Mouse (Mus musculus): Measurements from ENCODE around the gene Raly. TPM values are rescaled to one million over a fixed set of nuclear protein-coding genes. Genes with fewer than 3 reads are reported as not detected.

The Raly gene
- polyA plus RNA-seq, 1 experiment from 2014 or later, result 29.8 TPM

GRCm38 (mm10) chr2:154785284-154785683, 5.6 kb upstream of the Raly start:
- Histone ChIP-seq H3K9ac (no peak overlapping the region), H3K4me2 (no peak overlapping the region), H3K4me3 (no peak overlapping the region), H3K27ac (ENCODE audit: poor library complexity, severe bottlenecking) (no peak overlapping the region), H3K4me1 (replicated peaks) (peaks cover 14% of the 10 kb centered on the region; the same call in 1 of the 2 replicates), H3K9me3 (replicated peaks) (no peaks in the 10 kb centered on the region), H3K36me3 (no peaks in the 10 kb centered on the region), H3K27me3 (replicated peaks) (no peaks in the 10 kb centered on the region)
- WGBS, result 63% methylated on average over 3 of the region's 3 CpGs
- ATAC-seq (ENCODE audit: insufficient number of reproducible peaks, low FRiP score), result no peak

- WGBS, result 38% methylated on average over 3 of the region's 3 CpGs
- no peaks in the 10 kb centered on the region for H3K9me3 ChIP-seq (replicated peaks)
- H3K4me3 ChIP-seq, result no peak overlapping the region
- no peak overlapping the region for H3K9ac ChIP-seq
- H3K27me3 ChIP-seq (replicated peaks), result no peaks in the 10 kb centered on the region
- ATAC-seq (ENCODE audit: insufficient number of reproducible peaks, low FRiP score), result no peak
- no peak overlapping the region for H3K27ac ChIP-seq (ENCODE audit: poor library complexity, severe bottlenecking)
- H3K4me2 ChIP-seq, result no peak overlapping the region
- H3K36me3 ChIP-seq, result no peaks in the 10 kb centered on the region
- H3K4me1 ChIP-seq (replicated peaks), result peaks cover 14% of the 10 kb centered on the region; the same call in 1 of the 2 replicates
These were observed 4.7 kb upstream of the Raly start for GRCm38 (mm10) chr2:154786187-154786586.

GRCm38 (mm10) chr2:154786776-154787175, 4.1 kb upstream of the Raly start:
- no peak overlapping the region for H3K4me2 ChIP-seq
- H3K36me3 ChIP-seq, result no peaks in the 10 kb centered on the region
- H3K4me1 ChIP-seq (replicated peaks), result peaks cover 14% of the 10 kb centered on the region; the same call in 1 of the 2 replicates
- ATAC-seq (ENCODE audit: insufficient number of reproducible peaks, low FRiP score), result no peak
- no peaks in the 10 kb centered on the region for H3K9me3 ChIP-seq (replicated peaks)
- no peak overlapping the region for H3K9ac ChIP-seq
- 76% methylated on average over 11 of the region's 11 CpGs for whole genome bisulfite sequencing
- H3K4me3 ChIP-seq, result no peak overlapping the region
- no peak overlapping the region for H3K27ac ChIP-seq (ENCODE audit: poor library complexity, severe bottlenecking)
- no peaks in the 10 kb centered on the region for H3K27me3 ChIP-seq (replicated peaks)

- WGBS, result 61% methylated on average over 6 of the region's 6 CpGs
- Histone ChIP-seq H3K9me3 (replicated peaks) (no peaks in the 10 kb centered on the region), H3K4me1 (replicated peaks) (peaks cover 33% of the 10 kb centered on the region), H3K9ac (no peak overlapping the region), H3K27ac (ENCODE audit: poor library complexity, severe bottlenecking) (no peak overlapping the region), H3K27me3 (replicated peaks) (no peaks in the 10 kb centered on the region), H3K36me3 (no peaks in the 10 kb centered on the region), H3K4me3 (no peak overlapping the region), H3K4me2 (no peak overlapping the region)
- no peak for ATAC-seq (ENCODE audit: insufficient number of reproducible peaks, low FRiP score)
These were observed 1.5 kb upstream of the Raly start for GRCm38 (mm10) chr2:154789381-154789780.

GRCm38 (mm10) chr2:154789977-154790655, 780 bp upstream of the Raly start:
- no peak for ATAC-seq (ENCODE audit: insufficient number of reproducible peaks, low FRiP score)
- WGBS, result 7% methylated on average over 14 of the region's 14 CpGs
- Histone ChIP-seq H3K36me3 (no peaks in the 10 kb centered on the region), H3K27me3 (replicated peaks) (no peaks in the 10 kb centered on the region), H3K4me1 (replicated peaks) (peaks cover 39% of the 10 kb centered on the region), H3K27ac (ENCODE audit: poor library complexity, severe bottlenecking) (0 out of 2 replicates have a peak overlapping the region, but pooled peaks have one; percentile 36), H3K4me3 (peak overlapping the region; percentile 88), H3K9ac (no peak overlapping the region), H3K4me2 (peak overlapping the region; percentile 78), H3K9me3 (replicated peaks) (no peaks in the 10 kb centered on the region)

- Histone ChIP-seq H3K27ac (ENCODE audit: poor library complexity, severe bottlenecking) (peak overlapping the region; percentile 95), H3K9ac (peak overlapping the region; percentile 98), H3K9me3 (replicated peaks) (no peaks in the 10 kb centered on the region), H3K27me3 (replicated peaks) (no peaks in the 10 kb centered on the region), H3K4me3 (peak overlapping the region; percentile 88), H3K4me2 (peak overlapping the region; percentile 78), H3K36me3 (no peaks in the 10 kb centered on the region), H3K4me1 (replicated peaks) (peaks cover 51% of the 10 kb centered on the region)
- peak; percentile 58 for ATAC-seq (ENCODE audit: insufficient number of reproducible peaks, low FRiP score)
- under 1% methylated on average over 66 of the region's 67 CpGs for WGBS
These were observed 1.1 kb downstream of the Raly start for GRCm38 (mm10) chr2:154791661-154792642.

- Histone ChIP-seq H3K4me2 (no peak overlapping the region), H3K9me3 (replicated peaks) (no peaks in the 10 kb centered on the region), H3K36me3 (peaks cover 6% of the 10 kb centered on the region; the same call in 1 of the 2 replicates), H3K4me1 (replicated peaks) (peaks cover 35% of the 10 kb centered on the region), H3K9ac (no peak overlapping the region), H3K4me3 (no peak overlapping the region), H3K27ac (ENCODE audit: poor library complexity, severe bottlenecking) (no peak overlapping the region), H3K27me3 (replicated peaks) (no peaks in the 10 kb centered on the region)
- WGBS, result 95% methylated on average over 1 of the region's 1 CpGs
- no peak for ATAC-seq (ENCODE audit: insufficient number of reproducible peaks, low FRiP score)
These were observed 12.5 kb downstream of the Raly start for GRCm38 (mm10) chr2:154803372-154803771.

- no peak overlapping the region for H3K4me2 ChIP-seq
- no peaks in the 10 kb centered on the region for H3K27me3 ChIP-seq (replicated peaks)
- no peak overlapping the region for H3K27ac ChIP-seq (ENCODE audit: poor library complexity, severe bottlenecking)
- 56% methylated on average over 4 of the region's 4 CpGs for WGBS
- no peak for ATAC-seq (ENCODE audit: insufficient number of reproducible peaks, low FRiP score)
- no peaks in the 10 kb centered on the region for H3K9me3 ChIP-seq (replicated peaks)
- no peak overlapping the region for H3K9ac ChIP-seq
- peaks cover 39% of the 10 kb centered on the region for H3K4me1 ChIP-seq (replicated peaks)
- peaks cover 6% of the 10 kb centered on the region; the same call in 1 of the 2 replicates for H3K36me3 ChIP-seq
- H3K4me3 ChIP-seq, result no peak overlapping the region
These were observed 12.9 kb downstream of the Raly start for GRCm38 (mm10) chr2:154803845-154804244.

GRCm38 (mm10) chr2:154807689-154808088, 16.8 kb downstream of the Raly start:
- H3K27me3 ChIP-seq (replicated peaks), result no peaks in the 10 kb centered on the region
- 62% methylated on average over 1 of the region's 1 CpGs for WGBS
- no peak for ATAC-seq (ENCODE audit: insufficient number of reproducible peaks, low FRiP score)
- H3K4me2 ChIP-seq, result no peak overlapping the region
- no peak overlapping the region for H3K27ac ChIP-seq (ENCODE audit: poor library complexity, severe bottlenecking)
- H3K4me3 ChIP-seq, result no peak overlapping the region
- no peaks in the 10 kb centered on the region for H3K36me3 ChIP-seq
- no peaks in the 10 kb centered on the region for H3K9me3 ChIP-seq (replicated peaks)
- peaks cover 59% of the 10 kb centered on the region for H3K4me1 ChIP-seq (replicated peaks)
- H3K9ac ChIP-seq, result no peak overlapping the region

GRCm38 (mm10) chr2:154809107-154809762, 18.3 kb downstream of the Raly start:
- WGBS, result 91% methylated on average over 1 of the region's 1 CpGs
- ATAC-seq (ENCODE audit: insufficient number of reproducible peaks, low FRiP score), result no peak
- Histone ChIP-seq H3K4me2 (no peak overlapping the region), H3K9me3 (replicated peaks) (no peaks in the 10 kb centered on the region), H3K27me3 (replicated peaks) (no peaks in the 10 kb centered on the region), H3K27ac (ENCODE audit: poor library complexity, severe bottlenecking) (0 out of 2 replicates have a peak overlapping the region, but pooled peaks have one; percentile 39), H3K4me3 (no peak overlapping the region), H3K9ac (no peak overlapping the region), H3K4me1 (replicated peaks) (peaks cover 48% of the 10 kb centered on the region), H3K36me3 (no peaks in the 10 kb centered on the region)

- ATAC-seq (ENCODE audit: insufficient number of reproducible peaks, low FRiP score), result no peak
- Histone ChIP-seq H3K9me3 (replicated peaks) (no peaks in the 10 kb centered on the region), H3K4me2 (no peak overlapping the region), H3K4me3 (no peak overlapping the region), H3K9ac (no peak overlapping the region), H3K36me3 (no peaks in the 10 kb centered on the region), H3K27me3 (replicated peaks) (no peaks in the 10 kb centered on the region), H3K27ac (ENCODE audit: poor library complexity, severe bottlenecking) (no peak overlapping the region), H3K4me1 (replicated peaks) (peaks cover 45% of the 10 kb centered on the region)
- WGBS, result 61% methylated on average over 1 of the region's 1 CpGs
These were observed 19.9 kb downstream of the Raly start for GRCm38 (mm10) chr2:154810821-154811220.

Data from heart, embryonic 12.5 days (tissue).